Mouse (Mus musculus) thymus, postnatal 14 days (tissue): ENCODE data around the gene Traip.

Experiments
- DNase-seq: peaks from one replicate; pipeline ENCODE4 v3.0.0; 2021

The Traip gene

DNA sequence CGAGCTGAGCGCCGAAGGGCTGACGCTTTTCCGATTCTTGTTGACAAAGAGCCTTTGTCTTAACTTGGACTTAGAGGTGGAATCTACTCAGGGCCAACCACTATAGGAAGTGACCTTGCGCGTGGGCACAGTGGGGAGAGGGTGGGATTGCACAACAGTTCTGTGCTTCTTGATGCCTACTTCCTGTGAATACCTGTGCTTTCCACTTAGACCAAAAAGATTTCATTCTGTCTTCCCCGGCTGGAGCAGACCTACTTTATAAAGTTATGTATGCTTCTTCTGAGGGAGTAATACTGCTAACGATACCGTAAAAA, at the start of gene Traip:
Traip (plus strand) TSS at position 215 of the 314 bp plus-strand sequence.
- no peak for DNase-seq

DNA sequence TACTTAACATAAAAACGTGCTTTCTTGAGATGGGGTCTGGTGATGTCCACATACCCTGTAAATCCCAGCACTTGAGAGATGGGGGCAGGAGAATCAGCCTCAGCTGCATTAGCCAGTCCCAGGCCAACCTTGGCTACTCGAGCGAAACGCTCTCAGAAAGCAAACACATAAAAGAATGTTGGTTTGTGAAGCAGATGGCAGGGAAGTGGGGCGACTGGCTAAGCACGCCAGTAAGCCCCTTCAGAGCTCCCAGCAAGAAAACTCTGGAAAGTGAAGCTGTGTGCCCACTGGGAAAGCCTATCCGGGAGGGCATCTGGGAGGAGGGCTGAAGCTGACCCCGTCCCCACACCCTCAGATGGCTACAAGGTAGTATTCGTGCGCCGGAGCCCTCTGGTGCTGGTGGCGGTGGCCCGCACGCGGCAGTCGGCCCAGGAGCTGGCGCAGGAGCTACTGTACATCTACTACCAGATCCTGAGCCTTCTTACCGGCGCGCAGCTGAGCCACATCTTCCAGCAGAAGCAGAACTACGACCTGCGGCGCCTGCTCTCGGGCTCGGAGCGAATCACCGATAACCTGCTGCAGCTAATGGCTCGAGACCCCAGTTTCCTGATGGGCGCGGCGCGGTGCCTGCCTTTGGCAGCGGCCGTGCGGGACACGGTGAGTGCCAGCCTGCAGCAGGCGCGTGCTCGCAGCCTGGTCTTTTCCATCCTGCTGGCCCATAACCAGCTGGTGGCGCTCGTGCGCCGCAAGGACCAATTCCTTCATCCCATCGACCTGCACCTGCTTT, 48.9 kb upstream of the Traip start:
- DNase-seq: peak; percentile 67

DNA sequence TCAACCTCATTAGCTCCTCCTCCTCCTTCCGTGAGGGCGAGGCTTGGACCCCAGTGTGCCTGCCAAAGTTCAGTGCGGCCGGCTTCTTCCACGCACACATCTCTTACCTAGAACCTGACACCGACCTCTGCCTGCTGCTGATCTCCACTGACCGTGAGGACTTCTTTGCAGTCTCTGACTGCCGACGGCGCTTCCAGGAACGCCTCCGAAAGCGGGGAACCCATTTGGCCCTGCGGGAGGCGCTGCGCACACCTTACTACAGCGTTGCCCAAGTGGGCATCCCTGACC, 48.4 kb upstream of the Traip start:
- no peak for DNase-seq

GRCm38 (mm10) chr9:107904726-107905125, 45.2 kb upstream of the Traip start:
- peak; percentile 87 for DNase-seq

- peak; percentile 89 for DNase-seq
These were observed 43.5 kb upstream of the Traip start, which contains the start of gene Mst1r for GRCm38 (mm10) chr9:107906252-107906966. Gene Mst1r (plus strand): TSS chr9:107906873.

DNA sequence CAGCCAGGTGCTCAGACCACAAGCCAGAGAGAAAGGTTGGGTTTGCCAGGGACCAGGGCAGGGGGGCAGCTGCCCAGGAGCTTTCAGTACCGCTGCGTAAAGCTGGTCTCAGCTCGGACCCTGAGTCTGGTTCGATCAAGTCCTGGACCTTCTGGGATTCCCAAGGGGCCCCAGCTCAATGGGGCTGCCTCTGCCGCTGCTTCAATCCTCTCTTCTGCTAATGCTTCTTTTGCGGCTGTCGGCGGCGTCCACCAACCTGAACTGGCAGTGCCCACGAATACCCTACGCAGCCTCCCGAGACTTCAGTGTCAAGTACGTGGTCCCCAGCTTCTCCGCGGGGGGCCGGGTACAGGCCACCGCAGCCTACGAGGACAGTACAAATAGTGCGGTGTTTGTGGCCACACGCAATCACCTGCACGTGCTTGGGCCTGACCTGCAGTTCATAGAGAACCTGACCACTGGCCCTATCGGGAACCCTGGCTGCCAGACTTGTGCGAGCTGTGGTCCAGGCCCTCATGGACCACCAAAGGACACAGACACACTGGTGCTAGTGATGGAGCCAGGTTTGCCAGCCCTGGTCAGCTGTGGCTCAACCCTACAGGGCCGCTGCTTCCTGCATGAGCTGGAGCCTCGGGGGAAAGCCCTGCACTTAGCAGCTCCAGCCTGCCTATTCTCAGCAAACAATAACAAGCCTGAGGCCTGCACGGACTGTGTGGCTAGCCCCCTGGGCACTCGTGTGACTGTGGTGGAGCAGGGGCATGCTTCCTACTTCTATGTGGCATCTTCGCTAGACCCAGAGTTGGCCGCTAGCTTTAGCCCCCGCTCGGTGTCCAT, 42.8 kb upstream of the Traip start:
- DNase-seq: no peak

DNA sequence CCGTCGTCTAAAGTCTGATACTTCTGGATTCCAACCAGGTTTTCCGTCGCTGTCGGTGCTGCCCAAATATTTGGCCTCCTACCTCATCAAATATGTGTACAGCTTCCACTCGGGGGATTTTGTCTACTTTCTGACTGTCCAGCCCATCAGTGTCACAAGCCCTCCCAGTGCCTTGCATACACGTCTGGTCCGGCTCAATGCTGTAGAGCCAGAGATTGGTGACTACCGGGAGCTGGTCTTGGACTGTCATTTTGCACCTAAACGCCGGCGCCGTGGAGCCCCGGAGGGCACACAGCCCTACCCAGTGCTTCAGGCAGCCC, 42.2 kb upstream of the Traip start:
- DNase-seq: no peak

DNA sequence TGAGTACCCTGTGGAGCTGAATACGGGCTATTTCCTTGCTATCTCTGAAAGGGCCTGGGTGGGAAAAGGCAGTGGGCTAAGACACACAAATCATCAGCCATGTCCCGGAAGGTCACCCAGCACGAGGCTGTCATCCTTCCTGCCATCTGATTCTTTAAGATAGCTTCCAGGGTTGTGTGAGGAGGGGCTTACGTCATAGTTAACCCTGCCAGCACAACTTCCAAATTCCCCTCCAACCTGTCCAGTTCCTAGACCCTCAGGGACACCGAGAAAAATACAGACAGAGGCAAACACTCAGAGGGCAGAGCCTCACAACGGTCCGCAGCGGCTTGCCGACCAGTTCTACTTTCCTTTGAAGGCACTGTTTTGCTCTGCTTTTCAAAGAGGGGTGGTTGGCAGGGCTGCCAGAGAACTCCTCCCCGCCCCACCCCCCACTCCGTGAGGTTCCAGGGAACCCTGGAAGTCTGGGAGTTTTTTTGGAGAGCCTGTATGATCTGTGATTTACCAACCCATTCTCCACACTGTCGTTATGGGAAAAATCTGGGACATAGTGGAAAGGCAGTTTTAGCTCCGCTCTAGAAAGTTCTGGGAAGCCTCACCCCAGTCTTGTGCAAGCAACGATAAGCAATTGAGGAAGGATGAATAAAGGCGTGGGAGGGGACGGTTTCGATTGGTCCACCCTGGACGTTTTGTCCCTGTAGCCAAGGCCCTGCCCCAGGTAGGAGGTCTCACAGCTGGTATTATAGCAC, 41.4 kb upstream of the Traip start:
- no peak for DNase-seq

GRCm38 (mm10) chr9:107910025-107910769, 39.7 kb upstream of the Traip start:
- DNase-seq: no peak

GRCm38 (mm10) chr9:107914764-107915420, 35.0 kb upstream of the Traip start:
- DNase-seq: no peak

GRCm38 (mm10) chr9:107917895-107918608, 31.9 kb upstream of the Traip start:
- DNase-seq: no peak

DNA sequence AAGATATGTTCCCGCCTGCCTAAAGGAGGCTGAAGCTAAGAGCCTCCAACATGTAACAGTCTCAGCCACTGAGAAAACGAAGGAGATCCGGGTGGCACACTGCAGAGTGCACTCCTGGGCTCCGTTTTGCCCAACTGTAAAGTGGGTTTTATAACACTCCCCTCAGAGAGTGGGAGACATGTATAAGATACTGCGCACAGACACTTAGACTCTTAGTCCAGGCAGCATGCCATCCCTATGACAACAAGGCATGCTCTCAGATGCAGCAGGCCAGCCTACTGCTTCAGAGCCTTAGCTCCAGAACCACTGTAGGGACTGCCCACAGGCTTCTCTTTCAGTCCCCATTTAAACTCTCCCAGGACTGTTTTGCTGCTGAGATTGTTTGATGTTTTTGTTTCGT, 31.1 kb upstream of the Traip start:
- no peak for DNase-seq

DNA sequence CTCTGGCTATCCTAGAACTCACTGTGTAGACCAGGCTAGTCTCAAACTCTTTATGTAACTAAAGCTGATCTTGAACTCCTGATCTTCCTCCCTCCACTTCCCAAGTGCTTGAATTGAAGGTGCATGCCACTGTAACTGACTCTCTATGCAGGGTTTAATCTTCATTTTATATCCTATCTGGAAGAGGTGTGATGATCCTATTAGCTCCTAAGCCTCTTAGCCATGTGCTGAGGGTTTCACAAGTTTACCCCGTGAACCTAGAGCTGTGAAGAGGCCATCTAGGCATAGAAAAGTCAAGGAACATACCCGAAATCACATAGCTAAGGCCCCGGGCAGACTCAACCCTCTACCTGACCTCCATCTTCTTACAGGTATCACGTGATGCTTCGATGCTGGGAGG, 30.5 kb upstream of the Traip start:
- no peak for DNase-seq

DNA sequence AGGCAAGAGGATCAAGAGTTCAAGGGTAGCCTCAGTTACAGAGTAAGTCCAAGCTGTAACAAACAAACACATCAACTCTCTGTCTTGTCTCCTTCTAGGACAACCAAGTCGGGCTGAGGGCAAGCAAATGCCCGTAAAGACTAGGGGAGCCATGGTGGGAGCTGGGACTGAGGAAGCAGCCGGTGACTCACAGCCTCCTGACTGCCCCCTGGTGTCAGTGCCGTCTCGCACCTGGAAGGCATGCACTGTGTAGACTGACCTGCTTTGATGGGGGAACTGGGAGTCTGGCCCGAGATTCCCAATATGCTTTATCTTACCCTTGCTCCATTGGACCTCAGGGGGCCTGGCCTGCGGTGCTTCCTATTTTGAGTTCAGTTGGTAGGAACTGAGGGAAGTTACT, 26.9 kb upstream of the Traip start:
- DNase-seq: peak; percentile 74

GRCm38 (mm10) chr9:107923956-107924355, 26.0 kb upstream of the Traip start:
- DNase-seq: no peak

DNA sequence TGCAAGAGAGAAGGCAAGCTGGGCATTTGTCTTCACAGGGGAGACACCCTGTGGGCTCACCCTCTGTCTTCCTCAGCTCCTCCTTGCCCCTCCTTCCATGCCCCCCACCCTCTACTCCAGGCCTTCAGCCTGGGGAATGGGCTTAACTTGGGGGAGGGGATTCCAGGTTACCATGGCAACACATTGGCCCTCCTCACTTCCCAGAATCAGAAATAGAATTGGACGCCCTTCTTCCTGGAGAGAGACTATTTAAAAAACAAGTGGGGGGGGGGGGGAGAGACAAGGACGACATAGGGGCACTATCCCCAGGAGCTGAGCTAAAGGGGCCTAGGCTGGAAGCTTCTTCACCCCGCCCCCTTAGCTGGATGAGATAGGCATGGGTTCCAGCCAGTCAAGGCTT, 24.7 kb upstream of the Traip start:
- DNase-seq: no peak

GRCm38 (mm10) chr9:107926920-107927420, 23.0 kb upstream of the Traip start:
- no peak for DNase-seq

GRCm38 (mm10) chr9:107927749-107928148, 22.2 kb upstream of the Traip start:
- no peak for DNase-seq

DNA sequence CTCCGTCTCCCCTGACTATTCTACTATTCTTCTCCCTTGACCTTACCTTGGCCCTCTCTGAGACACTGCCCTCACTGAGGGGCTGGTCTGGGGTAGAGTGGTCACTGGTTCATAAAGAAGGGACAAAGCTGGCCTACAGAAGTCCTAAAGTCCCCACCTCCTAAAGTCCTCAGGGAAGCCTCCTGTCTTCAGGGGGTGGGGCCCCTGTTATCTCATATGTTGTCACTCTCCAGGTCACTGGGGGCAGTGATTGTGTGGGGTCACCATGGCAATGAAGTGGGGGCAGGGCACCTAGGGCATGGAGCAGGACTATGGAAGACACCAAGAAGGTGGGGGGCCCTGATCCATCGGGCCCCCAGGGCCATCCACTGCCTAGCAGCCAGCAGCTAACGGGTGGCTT, 21.8 kb upstream of the Traip start, which contains the start of gene Actl11:
Actl11 (plus strand) TSS at position 301 of the 400 bp plus-strand sequence.
- DNase-seq: no peak

- no peak for DNase-seq
These were observed 17.7 kb upstream of the Traip start for GRCm38 (mm10) chr9:107932221-107932620.

DNA sequence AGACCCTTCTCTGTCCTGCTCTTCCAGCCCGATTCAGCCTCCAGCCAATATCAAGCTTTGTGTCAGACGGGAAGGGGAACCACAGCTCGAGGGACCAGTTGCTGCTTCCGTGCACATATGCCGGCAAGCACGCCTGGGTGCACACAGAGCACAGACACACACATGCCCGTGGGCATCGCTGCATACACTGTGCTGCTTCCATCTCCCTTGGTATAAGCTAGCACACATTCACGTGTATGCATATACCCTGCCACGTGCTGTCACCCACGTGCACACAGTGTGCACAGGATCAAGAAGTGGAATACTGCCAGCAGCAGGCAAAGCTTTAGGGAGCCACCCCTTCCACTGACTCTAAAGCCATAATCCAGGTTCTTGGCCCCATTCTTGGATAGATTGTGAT, 15.8 kb upstream of the Traip start:
- DNase-seq: no peak
